Mouse (Mus musculus): ENCODE measurements at regions not wholly inside any gene's neighbourhood (a gene's known extent, or its start where the extent isn't known, plus 50 kb on each side); places are given as distances from the start of the nearest gene placed in this dataset.

GRCm38 (mm10) chr8:53892205-53892710, 185.1 kb upstream of the Vegfc start:
- H3K4me1 ChIP-seq (ENCODE audit: insufficient read depth, low read length), result no peaks in the 10 kb centered on the region
- 75% methylated on average over 4 of the region's 4 CpGs for WGBS
- H3K4me2 ChIP-seq (ENCODE audit: low read depth, low read length), result no peak overlapping the region
- H3K27me3 ChIP-seq (ENCODE audit: insufficient read depth, low read length), result no peaks in the 10 kb centered on the region
- H3K27ac ChIP-seq, result no peak overlapping the region
- H3K9me3 ChIP-seq (ENCODE audit: low read length), result no peaks in the 10 kb centered on the region
- no peak overlapping the region for H3K4me3 ChIP-seq (ENCODE audit: low read length)
- no peak overlapping the region for H3K9ac ChIP-seq (replicated peaks; ENCODE audit: low read length)
- no peak for DNase-seq (ENCODE audit: low spot score)
- H3K36me3 ChIP-seq (ENCODE audit: insufficient read depth, low read length), result no peaks in the 10 kb centered on the region
- TF ChIP-seq CTCF (IDR thresholded peaks at IDR 0.05; ENCODE audit: low read depth), result no peak
- ATAC-seq, result no peak

GRCm38 (mm10) chr8:53892770-53893169, 184.6 kb upstream of the Vegfc start:
- H3K27ac ChIP-seq, result no peak overlapping the region
- no peak overlapping the region for H3K9ac ChIP-seq (replicated peaks; ENCODE audit: low read length)
- H3K27me3 ChIP-seq (ENCODE audit: insufficient read depth, low read length), result no peaks in the 10 kb centered on the region
- no peaks in the 10 kb centered on the region for H3K4me1 ChIP-seq (ENCODE audit: insufficient read depth, low read length)
- no peak overlapping the region for H3K4me2 ChIP-seq (ENCODE audit: low read depth, low read length)
- H3K36me3 ChIP-seq (ENCODE audit: insufficient read depth, low read length), result no peaks in the 10 kb centered on the region
- H3K9me3 ChIP-seq (ENCODE audit: low read length), result no peaks in the 10 kb centered on the region
- ATAC-seq (no peak), DNase-seq (ENCODE audit: low spot score) (peak; percentile 54)
- WGBS, result 53% methylated on average over 3 of the region's 3 CpGs
- TF ChIP-seq CTCF (IDR thresholded peaks at IDR 0.05; ENCODE audit: low read depth), result no peak
- no peak overlapping the region for H3K4me3 ChIP-seq (ENCODE audit: low read length)

GRCm38 (mm10) chr8:53922343-53922742, 155.1 kb upstream of the Vegfc start:
- 65% methylated on average over 4 of the region's 4 CpGs for WGBS
- no peak for ATAC-seq
- Histone ChIP-seq H3K27me3 (ENCODE audit: insufficient read depth, low read length) (no peaks in the 10 kb centered on the region), H3K4me1 (ENCODE audit: insufficient read depth, low read length) (no peaks in the 10 kb centered on the region), H3K36me3 (ENCODE audit: insufficient read depth, low read length) (no peaks in the 10 kb centered on the region), H3K27ac (no peak overlapping the region), H3K9me3 (ENCODE audit: low read length) (no peaks in the 10 kb centered on the region), H3K4me3 (ENCODE audit: low read length) (no peak overlapping the region), H3K4me2 (ENCODE audit: low read depth, low read length) (no peak overlapping the region), H3K9ac (replicated peaks; ENCODE audit: low read length) (no peak overlapping the region)
- no peak for DNase-seq (ENCODE audit: low spot score)
- no peak for TF ChIP-seq CTCF (IDR thresholded peaks at IDR 0.05; ENCODE audit: low read depth)

- H3K4me2 ChIP-seq (ENCODE audit: low read depth, low read length), result no peak overlapping the region
- DNase-seq (ENCODE audit: low spot score) (no peak), ATAC-seq (no peak)
- H3K27me3 ChIP-seq (ENCODE audit: insufficient read depth, low read length), result no peaks in the 10 kb centered on the region
- no peaks in the 10 kb centered on the region for H3K4me1 ChIP-seq (ENCODE audit: insufficient read depth, low read length)
- no peak overlapping the region for H3K9ac ChIP-seq (replicated peaks; ENCODE audit: low read length)
- WGBS, result 53% methylated on average over 5 of the region's 5 CpGs
- no peak for TF ChIP-seq CTCF (IDR thresholded peaks at IDR 0.05; ENCODE audit: low read depth)
- no peaks in the 10 kb centered on the region for H3K36me3 ChIP-seq (ENCODE audit: insufficient read depth, low read length)
- H3K4me3 ChIP-seq (ENCODE audit: low read length), result no peak overlapping the region
- no peak overlapping the region for H3K27ac ChIP-seq
- H3K9me3 ChIP-seq (ENCODE audit: low read length), result no peaks in the 10 kb centered on the region
Measured at GRCm38 (mm10) chr8:53930685-53931084, 146.7 kb upstream of the Vegfc start.

GRCm38 (mm10) chr8:53938392-53938791, 139.0 kb upstream of the Vegfc start:
- DNase-seq (ENCODE audit: low spot score) (no peak), ATAC-seq (no peak)
- Histone ChIP-seq H3K27ac (no peak overlapping the region), H3K27me3 (ENCODE audit: insufficient read depth, low read length) (no peaks in the 10 kb centered on the region), H3K36me3 (ENCODE audit: insufficient read depth, low read length) (no peaks in the 10 kb centered on the region), H3K4me1 (ENCODE audit: insufficient read depth, low read length) (no peaks in the 10 kb centered on the region), H3K9ac (replicated peaks; ENCODE audit: low read length) (no peak overlapping the region), H3K4me3 (ENCODE audit: low read length) (no peak overlapping the region), H3K4me2 (ENCODE audit: low read depth, low read length) (no peak overlapping the region), H3K9me3 (ENCODE audit: low read length) (no peaks in the 10 kb centered on the region)
- no peak for TF ChIP-seq CTCF (IDR thresholded peaks at IDR 0.05; ENCODE audit: low read depth)

GRCm38 (mm10) chr8:53939519-53939918, 137.9 kb upstream of the Vegfc start:
- ATAC-seq (no peak), DNase-seq (ENCODE audit: low spot score) (no peak)
- H3K36me3 ChIP-seq (ENCODE audit: insufficient read depth, low read length), result no peaks in the 10 kb centered on the region
- 45% methylated on average over 1 of the region's 1 CpGs for WGBS
- H3K4me1 ChIP-seq (ENCODE audit: insufficient read depth, low read length), result no peaks in the 10 kb centered on the region
- no peaks in the 10 kb centered on the region for H3K9me3 ChIP-seq (ENCODE audit: low read length)
- no peaks in the 10 kb centered on the region for H3K27me3 ChIP-seq (ENCODE audit: insufficient read depth, low read length)
- no peak for TF ChIP-seq CTCF (IDR thresholded peaks at IDR 0.05; ENCODE audit: low read depth)
- no peak overlapping the region for H3K4me3 ChIP-seq (ENCODE audit: low read length)
- H3K9ac ChIP-seq (replicated peaks; ENCODE audit: low read length), result no peak overlapping the region
- H3K27ac ChIP-seq, result no peak overlapping the region
- H3K4me2 ChIP-seq (ENCODE audit: low read depth, low read length), result no peak overlapping the region

GRCm38 (mm10) chr8:53941144-53941543, 136.3 kb upstream of the Vegfc start:
- no peak overlapping the region for H3K9ac ChIP-seq (replicated peaks; ENCODE audit: low read length)
- DNase-seq (ENCODE audit: low spot score) (no peak), ATAC-seq (no peak)
- no peak overlapping the region for H3K27ac ChIP-seq
- TF ChIP-seq CTCF (IDR thresholded peaks at IDR 0.05; ENCODE audit: low read depth), result no peak
- H3K36me3 ChIP-seq (ENCODE audit: insufficient read depth, low read length), result no peaks in the 10 kb centered on the region
- no peaks in the 10 kb centered on the region for H3K4me1 ChIP-seq (ENCODE audit: insufficient read depth, low read length)
- H3K9me3 ChIP-seq (ENCODE audit: low read length), result no peaks in the 10 kb centered on the region
- H3K27me3 ChIP-seq (ENCODE audit: insufficient read depth, low read length), result no peaks in the 10 kb centered on the region
- H3K4me3 ChIP-seq (ENCODE audit: low read length), result no peak overlapping the region
- 87% methylated on average over 2 of the region's 2 CpGs for WGBS
- no peak overlapping the region for H3K4me2 ChIP-seq (ENCODE audit: low read depth, low read length)
